Mouse (Mus musculus) NIH3T3 (cell line): ENCODE measurements at regions not wholly inside any gene's neighbourhood (a gene's known extent, or its start where the extent isn't known, plus 50 kb on each side); places are given as distances from the start of the nearest gene placed in this dataset.

Experiments used
- DNase-seq: peaks from one replicate; pipeline ENCODE4 v3.0.0-alpha.2; 2012; ENCODE audit warnings: low read depth

DNA sequence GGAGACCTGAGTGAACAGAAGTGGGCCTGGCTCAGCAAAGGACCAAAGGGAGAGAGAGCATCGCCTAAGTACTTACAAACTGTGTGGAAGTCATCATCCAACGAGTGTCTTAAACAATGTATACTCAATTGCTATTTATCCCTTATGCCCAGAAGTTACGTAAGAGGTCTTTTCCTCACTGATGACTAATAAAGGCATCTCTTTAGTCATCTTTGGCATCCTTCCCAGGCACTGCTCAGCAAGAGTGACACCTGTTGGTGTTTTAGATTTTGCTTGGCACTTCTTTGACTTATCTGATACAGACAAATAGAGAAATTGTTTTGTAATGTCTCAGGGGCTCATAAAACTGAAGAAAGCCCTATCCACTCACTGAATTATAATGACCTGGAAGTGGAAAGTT lies 59.4 kb upstream of the Cenpw start:
- peak; percentile 87 for DNase-seq

DNA sequence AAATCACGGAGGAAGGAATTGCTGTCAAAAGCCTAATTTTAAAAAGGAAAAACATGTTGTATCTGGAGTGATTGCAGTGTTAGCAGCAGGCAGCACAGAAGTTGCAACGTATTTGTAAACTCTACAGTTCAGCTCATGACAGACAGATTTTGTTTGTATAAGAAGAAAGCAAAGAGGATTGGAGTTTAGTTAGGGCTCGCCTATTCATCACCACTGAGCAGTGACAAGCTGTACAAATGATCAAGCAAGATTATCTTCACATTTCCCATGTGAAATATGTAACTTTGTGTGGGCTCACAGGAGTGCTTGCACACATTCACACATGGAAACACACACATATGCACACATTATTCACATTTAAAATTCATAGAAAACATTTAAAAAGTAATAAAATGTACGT lies 57.5 kb upstream of the Cenpw start:
- no peak for DNase-seq
